Mouse (Mus musculus): ENCODE measurements at regions not wholly inside any gene's neighbourhood (a gene's known extent, or its start where the extent isn't known, plus 50 kb on each side); places are given as distances from the start of the nearest gene placed in this dataset.

DNA sequence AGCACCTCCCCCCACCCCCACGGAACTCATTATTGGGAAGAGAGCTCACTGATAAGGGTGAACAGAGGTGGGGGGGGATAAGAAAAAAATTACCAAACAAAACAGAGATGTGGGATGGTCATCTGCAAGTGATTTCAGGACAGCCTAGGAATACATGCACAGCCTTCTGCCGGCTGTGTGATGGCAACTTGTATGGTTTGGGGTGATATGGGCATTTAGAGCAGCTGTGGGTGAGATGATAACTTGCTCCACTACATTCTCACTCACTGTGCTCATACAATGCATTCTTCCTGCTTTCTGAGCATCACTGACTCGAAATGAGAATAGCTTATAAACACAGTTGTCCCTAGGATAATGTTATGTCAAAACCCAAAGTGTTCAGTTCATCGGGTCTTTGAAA lies 443.8 kb downstream of the Tmem135 start:
- ChIA-PET POLR2A (no interaction called here), CTCF (no interaction called here)

DNA sequence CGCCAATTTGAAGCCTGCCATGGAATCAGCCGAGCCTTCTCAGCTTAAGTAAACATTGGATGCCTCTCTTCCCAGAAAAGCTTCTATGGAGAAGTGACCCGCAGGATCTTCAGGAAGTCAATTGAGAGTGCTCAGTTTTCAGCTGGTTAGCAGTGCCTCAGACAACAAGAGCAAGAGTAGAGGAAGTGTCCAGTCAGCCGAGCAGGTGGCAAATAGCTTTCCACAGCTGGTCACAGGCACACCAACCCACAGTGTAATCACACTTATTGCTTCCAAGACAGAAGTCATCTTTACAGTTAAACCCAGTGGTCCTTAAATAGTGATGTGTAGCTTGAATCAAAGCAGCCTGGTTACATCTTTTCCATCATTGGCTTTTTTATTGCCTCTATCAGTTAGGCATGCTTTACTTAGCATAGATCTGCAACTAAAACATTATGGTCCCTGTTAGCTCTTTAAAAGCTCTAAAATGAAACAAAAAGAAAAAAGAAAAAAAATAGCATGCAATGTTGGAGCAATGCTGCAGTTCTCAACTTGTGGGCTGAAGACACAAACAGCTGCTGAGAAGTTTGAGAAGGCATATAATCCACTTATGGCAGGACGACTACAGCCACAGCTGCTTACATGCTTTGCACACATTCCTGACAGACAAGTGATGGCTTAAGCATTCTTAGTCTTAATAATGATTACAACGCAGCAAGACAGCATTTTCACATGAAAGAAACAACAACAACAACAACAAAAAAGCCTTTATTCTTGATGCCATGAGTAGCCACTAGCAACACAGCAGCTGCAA lies 444.5 kb downstream of the Tmem135 start:
- CTCF ChIA-PET = no interaction called here
- POLR2A ChIA-PET = no interaction called here

DNA sequence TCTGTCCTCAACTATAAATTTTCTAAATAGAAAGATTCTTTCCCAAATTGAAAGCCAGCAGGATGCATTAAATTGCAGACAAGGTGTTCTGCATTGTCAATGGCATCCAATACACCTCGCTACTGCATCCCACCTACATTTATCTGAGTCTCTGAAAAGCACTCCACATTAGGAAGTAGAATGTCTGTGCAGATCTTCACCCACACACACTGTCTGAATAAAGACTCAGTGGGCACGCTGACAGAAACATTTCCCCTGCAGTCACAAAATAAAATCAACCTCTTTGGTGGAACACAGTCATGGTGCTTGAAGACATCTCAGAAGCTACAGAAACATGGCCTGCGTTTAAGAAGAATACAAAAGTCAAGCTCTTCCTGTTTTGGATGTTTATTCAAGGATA lies 449.0 kb downstream of the Tmem135 start:
- POLR2A ChIA-PET = no interaction called here
- CTCF ChIA-PET = no interaction called here

DNA sequence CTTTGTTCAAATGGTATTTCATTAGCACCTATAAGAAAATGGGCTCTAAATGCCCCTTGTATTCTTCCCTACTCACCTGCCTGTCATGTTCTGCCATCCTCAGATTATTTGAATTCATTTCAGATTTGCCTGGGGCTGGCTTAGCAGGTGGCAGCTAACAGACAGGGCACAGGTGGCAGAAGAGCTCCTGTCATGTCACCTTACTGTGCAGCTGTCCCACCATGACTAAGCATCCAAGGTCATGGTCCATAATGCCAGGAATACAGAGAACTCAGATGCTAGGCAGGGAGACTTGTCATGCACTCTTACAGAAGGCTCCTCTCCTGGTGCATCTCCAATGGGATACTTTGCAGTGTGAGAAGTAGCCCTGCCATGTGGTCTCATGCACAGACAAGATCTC lies 458.7 kb downstream of the Tmem135 start:
- CTCF ChIA-PET = no interaction called here
- POLR2A ChIA-PET = no interaction called here

DNA sequence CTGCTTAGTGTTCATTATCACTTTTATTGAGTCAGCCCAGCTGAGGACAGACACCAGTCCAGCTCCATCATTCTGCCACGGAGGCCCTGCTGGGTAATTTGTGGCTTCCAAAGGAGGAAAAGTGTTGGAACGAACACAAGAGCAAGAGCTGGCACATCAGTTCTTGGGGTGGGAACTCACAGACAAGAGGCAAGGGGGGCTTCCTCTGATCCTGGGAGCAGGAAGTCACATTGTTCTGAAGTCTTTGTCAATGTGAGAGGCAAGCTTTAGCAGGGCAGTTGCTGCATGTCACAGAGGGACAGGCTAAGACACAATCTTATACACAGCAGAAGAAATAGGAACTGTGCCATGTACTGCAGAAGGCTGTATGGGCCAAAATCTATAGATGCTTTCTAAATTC lies 459.1 kb downstream of the Tmem135 start:
- ChIA-PET CTCF (no interaction called here), POLR2A (no interaction called here)

DNA sequence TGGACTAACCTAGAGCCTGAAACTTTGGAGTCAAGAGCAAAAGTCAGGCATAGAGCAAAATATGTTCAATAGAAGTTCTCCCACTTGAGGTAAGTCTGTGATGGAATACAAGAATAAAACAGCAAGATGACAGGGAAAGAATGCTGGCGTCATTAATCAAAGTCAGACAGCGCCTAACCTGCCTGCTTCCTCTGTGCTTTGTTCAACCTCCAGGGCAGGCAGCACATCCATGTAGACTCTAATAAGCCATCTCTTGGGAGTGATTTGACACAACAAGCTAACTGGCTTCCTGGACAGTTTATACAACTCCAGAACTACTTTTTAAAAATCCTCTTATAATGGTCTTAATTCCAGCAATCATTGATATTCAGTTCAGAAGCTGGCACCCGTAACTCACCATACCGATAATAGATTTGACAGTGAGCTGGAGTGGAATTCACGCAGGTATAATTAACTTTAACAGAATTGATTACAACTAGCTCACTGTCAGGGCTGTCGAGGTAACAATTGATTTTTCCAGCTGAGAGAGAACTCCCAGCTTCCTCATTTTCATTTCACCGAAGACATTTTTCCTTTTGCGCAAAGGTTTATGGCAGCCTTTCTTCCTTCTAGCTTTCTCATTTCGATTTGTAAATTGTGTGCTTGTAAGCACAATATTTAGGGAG lies 462.6 kb downstream of the Tmem135 start:
- CTCF ChIA-PET = no interaction called here
- POLR2A ChIA-PET = no interaction called here

DNA sequence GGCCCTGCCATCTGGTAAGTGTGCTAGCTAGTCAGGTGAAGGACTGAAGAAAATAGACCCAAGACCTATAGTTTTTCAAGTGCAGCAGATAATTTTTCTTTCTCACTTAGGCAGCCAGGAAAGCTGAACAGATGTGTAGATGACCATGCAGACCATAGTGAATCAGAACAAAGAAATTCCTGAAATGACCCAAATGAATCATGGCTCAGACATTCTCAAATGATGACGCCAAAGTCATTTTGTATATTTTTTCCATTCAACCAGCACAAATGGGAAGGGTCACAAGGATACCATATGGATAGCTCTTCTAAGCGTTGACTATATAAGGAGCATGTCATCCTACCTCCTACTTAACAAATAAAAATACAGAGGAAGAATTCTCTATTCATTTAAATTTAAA lies 463.8 kb downstream of the Tmem135 start:
- ChIA-PET POLR2A (no interaction called here), CTCF (no interaction called here)

DNA sequence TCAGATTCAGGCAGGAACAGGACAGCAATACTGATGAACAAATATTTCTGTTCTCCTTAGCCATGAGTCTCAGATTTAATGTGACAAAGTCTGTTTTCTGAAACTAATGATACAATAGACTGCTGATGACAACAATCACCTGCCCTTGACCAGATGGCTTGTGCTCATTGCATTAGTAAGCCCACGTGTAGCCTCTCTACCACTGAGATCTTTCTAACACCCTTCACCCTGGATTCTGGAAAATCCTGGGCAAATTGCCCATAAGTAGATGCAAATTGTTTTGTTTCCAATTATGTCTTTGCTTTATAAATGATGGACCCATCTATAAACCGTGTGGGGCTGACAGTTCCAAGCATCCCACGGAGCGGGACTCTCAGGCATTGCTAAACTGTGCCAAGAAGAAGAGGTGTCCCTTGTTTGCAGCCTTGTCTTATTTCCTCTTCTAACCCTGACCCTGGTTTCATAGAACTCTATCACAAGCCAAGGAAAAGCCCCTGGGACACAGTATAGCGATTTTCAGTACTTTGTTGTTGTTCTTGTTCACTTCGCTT lies 475.7 kb downstream of the Tmem135 start:
- POLR2A ChIA-PET = no interaction called here
- CTCF ChIA-PET = no interaction called here
